Mouse (Mus musculus) testis, postnatal 14 days (tissue): Measurements from ENCODE around the gene Rfx2.

ENCODE experiments used
- DNase-seq: peaks from one replicate; pipeline ENCODE4 v3.0.0; 2021; ENCODE audit warnings: low spot score

Gene Rfx2

DNA sequence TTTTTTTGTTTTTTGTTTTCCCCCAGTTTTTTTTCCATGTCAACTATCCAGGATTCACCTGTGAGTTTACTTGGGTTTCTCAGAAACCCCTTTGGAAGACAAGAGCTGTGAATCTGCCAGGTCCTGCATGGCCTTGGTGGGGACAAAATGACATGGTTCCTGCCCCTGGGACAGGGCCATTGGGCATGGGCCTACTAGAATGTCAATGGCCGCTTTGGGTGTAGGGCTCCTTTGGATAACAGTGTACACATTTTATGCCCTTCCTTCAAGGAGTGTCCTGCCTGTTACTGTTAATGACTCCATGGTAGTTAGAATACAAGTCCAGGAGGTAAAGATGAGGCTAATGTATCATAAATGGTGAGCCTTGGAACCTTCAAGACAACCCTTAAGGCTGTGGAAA lies 2.1 kb upstream of the Rfx2 start:
- no peak for DNase-seq

DNA sequence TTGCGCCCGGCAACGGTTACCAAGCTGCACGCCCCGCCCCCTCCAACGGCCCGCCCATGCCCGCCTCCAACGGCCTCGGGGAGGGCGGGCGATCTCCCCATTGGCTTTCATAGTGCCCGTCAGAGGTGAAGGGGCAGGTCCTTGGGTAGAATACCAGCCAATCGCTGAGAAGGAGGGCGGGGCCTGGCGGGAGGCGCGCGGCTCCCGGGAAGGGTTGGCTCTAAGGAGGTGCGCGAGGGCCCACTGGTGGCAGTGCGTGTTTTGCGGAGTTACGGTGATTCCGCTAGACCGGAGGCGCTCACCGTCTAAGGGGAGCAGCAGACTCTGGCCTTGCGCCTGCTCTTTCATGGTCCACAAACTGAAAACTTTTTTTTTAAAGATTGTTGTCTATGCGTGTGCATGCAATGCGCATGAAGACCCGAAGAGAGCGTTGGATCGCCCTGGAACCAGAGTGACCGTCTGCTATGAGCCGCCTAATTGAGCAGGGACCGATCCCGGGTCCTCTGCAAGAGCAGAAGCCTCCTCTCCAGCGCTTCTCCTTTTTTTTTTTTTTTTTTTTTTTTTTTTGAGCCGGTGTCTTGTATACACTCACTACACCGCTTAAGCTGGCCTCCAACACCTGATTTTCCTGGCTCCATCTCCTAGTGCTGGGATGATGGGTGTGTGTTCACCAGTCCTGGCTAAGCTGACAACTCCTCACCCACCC lies 451 bp upstream of the Rfx2 start:
- DNase-seq = peak; percentile 99

DNA sequence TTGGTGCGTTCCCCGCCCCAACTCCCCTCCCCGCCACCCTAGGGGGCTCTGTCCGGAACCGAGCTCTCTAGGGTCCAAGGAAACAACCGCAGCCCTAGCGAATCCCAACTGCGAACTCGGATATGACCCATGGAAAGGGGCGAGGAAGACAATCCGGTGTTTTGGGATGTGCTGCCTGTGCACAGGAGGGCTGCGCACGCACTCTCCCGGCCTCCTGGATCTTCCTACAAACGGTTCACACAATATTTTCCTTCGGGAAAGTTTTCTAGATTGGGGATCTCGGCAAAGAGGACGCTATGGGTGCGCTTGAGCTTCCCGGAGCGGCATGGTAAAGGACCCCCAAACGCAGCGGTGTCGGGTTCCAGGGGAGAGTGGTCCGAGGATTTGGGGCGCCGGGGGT lies 1.0 kb downstream of the Rfx2 start:
- peak; percentile 42 for DNase-seq

DNA sequence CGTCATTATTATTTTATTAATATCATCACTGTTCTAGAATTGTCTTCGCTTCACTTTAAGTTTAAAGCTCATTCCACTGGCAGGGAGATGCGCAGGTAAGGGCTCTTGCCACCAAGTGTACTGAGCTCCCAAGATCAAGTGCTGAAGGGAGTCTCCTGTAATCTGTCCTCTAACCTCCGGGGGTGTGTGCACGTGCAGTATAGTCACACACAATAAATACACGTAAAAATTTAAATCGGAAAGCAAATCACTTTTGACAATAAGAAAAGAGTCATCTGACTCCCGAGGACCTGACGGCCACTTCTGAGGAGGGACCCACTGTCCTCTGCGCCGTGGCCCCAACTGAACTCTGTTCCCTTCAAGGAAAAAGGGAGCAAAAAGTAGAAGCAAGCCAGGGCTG lies 1.6 kb downstream of the Rfx2 start:
- DNase-seq = no peak

DNA sequence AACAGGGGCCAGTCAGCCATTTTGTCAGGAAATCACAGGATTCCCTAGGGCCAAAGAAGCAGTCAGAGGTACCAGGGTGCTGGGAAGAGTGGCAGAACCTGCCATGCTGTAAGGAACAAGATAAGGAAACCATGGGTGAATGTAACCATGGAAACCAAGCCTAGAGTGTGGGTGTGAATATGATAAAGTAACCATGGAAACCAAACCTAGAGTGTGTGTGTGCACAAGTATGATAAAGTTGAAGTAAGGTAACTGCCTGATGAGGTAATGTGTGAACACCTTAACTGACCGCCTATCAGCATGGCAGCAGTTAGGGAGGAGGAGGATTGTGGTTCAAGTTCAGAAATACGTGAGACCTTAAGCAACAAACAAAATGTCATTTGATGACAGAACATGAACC lies 4.1 kb downstream of the Rfx2 start:
- DNase-seq = no peak

DNA sequence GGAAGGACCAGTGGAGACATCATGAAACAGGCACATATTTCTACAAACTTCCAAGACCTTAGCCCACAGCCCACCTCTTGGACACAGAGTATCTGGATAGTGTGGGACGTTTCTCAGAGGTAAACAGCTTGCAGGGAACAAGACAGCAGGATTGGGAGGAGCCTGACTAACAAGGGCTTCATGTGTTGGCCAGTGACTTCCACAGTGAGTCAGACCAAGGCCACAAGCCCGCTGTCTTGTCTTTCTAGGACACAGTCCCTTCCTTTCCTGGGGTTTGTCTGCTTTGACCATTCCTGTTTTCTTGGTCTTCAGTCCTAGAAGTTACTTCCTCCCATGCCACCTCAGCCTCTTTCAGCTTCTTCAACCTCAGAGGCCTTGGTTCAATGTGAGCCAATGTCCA lies 7.5 kb downstream of the Rfx2 start:
- no peak for DNase-seq

DNA sequence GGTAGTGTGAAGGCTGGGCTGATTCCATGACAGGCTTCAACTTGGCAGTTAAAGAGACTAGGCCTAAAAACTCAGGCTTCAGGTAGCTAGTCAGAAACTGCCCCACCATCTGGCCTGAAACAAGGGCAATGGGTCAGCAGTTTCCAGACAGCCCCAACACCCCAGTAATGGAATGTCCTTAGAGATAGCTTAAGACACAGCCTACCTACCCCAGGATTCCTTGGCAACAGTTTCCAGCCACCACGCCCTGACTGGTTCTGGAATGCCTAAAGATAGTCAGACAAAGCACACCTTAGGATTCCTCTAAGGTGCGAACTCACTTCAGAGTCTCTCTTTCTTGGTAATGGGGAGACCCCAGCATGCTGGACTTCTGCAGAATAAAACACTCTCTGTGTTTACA lies 8.4 kb downstream of the Rfx2 start:
- no peak for DNase-seq

DNA sequence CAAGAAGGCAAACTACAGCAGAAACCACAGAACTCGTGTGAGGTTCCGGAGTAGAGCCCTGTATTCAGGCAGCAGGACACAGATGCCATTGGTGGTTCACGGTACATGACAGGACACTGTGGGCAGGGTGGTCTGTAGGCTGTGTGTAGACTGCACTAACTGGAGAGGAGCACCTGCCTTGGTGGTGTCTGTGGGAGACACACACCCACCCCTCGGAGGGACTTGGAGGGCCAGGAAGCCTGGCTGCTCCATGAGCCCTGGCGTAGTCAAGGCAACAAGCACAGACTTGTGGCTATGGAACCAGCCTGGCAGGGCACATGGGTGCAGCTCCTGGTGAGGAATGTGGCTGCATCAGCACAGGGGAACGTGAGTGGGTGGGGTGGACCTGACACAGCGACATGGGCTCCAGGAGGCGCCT lies 11.1 kb downstream of the Rfx2 start:
- DNase-seq = no peak

DNA sequence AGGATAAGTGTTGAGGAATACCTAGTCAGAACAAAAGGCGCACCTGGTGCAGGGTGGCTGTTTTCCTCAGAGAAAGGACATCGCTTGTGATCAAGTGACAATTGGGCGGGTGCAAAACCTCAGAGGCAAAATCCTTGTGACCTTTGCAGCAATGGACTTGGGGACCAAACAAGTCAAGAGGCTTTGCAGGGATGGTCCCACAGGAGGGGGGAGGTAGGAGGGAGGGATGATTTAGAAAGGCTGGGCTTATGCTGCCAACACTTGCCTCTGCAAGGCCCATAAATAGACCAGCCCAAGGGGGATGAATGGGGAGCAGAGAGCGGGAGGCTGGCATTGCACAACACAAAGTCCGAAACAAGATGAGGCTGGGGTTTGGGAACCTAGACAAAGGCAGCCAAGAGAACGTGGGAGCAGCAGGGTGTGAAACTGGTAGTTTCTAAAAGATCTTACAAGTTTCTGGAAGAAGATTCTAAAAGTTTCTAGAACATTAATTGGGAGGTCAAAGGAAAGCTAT lies 11.7 kb downstream of the Rfx2 start:
- DNase-seq = no peak

DNA sequence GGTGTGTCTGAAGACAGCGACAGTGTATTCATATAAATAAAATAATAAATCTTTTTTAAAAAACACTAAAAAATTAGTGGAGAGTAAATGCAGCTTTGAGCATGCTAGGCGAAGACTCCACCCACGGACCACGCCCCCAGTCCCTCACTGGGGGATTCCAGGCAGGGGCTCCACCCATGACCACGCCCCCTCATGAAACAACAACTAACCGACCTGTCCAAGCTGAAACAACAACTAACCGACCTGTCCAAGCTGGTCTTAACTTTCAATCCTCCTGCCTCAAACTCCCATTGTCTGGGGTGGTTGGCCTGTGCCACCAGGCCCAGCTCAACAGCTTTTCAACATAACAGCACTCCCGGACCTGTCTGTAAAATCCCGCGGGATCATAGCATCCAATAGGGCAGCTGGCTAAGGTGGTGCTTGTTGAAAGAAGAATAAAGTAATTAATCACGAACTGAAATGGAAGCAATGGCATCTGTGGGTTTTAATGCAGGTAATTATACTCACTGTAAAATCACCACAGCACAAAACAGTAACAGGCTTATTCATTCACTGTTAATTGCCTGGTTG lies 12.7 kb downstream of the Rfx2 start:
- DNase-seq = peak; percentile 59

DNA sequence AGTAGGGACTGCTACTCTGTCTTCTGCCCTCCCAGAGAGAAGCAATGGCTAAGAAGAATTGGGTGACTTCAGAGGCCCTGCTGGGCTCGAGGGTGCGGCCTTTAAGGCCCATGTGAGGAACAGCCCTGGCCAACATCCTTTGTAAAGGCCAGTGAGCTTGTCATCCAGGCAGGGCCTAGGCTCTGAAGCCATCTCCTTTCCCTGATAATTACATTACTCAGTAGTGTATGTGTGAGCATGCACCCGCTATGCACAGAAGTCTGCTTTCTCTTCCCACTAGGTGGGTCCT lies 15.8 kb downstream of the Rfx2 start:
- DNase-seq = no peak

DNA sequence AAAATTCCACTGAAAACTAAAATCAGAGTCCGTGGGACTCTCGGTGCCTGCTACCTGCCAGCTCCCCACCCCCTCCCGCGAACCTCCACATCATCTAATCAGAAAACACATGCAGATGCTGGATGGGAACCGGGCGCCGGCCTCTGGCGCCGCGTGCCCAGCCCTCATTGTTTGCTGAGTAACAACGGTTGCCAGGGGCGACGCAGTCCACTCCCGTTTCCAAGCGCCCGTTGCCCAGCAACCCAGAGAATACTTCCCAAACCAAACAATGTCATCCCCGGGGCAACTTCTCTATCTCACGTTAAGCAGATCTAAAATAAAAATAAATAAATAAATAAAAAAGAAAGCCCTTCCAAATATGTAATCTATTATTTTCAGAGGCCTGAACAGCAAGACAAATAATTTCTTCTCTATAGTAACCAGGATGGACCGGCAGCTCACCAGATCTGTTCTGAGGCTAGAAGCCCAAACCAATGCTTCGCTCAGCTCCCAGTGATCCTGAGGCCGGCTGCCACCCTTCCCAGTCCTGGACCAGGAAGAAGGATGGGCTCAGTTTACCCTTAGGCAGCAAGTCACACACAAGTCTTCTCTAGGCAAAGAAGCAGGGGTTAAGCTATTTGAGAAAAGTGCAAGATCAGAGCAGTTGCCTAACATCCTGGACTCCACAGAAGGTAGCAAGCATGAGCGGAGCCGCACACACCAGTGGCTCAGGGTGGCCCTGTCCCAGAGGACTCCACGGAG lies 16.3 kb downstream of the Rfx2 start:
- DNase-seq = peak; percentile 70

DNA sequence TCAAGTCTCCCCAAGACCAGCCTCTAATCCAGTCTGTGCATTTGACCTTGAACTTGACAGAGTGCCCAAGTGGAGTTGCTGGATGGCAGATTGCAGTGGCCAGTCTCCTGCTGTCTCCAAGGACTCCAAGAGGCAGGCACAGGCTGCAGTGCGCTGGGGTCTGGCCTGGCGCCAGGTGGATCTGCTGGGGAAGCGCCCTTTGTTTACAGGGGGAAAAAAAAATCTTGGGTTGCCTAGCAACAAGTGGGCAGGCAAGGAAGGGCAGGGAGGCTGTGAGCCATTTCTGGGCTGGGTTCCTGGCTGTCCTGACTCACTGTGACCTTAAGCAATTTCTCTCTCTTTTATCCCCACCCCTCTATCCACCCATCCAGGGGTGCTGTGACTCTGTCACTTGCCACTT lies 20.6 kb downstream of the Rfx2 start:
- DNase-seq = peak; percentile 79

DNA sequence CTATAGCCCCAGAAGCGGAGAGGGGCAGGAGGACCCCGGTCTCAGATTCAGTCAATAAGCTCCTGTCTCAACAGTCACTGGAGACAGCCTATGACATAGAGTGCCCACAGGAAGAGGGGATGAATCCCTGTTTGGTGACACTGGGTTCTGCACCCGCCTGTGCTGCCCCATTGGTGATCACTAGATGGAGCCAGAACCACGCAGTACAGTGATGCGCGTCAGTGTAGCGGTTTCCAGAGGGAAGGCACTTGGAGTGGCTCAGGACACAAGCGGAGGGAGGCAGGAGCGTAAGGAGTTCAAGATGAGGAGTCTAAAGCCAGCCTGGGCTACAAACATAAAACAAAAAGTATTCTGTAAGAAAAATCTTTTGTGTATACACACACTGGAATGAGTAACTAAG lies 22.3 kb downstream of the Rfx2 start:
- no peak for DNase-seq

DNA sequence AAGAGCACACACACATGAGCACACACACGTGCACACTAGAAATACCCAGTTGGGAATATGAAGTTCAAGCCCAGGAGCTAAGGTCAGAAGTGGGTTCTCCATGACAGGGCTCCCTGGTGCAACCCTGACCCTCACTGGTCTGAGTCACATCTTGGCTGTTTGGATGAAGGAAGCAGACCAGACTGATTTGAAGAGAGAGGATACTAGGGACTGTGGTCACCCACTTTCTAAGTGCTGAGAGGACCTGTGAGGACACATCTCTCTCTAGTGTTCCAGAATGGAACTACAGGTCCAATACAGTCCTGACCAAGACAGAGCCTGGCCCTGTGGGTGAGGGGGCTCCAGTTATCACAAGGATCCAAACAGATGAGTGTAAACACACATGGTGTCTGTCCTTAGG lies 25.0 kb downstream of the Rfx2 start:
- DNase-seq = no peak

DNA sequence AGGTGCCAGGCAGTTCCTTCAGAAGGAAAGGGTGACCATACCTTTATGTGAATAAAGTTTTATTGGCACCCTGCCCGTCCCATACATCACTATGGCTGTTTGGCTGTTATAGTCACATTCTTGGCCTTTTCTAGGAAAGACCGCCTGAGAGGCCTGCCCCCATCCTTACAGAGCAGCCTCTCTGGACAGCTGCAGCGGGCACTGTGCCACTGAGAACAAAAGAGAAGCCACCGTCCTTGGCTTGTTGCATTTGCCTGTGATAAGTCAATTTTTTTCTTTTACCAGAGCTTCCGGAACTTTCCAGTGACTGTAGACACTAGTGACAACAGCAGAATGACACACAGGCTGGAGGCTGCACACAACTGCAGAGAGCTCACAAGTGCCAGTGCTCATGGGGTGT lies 25.9 kb downstream of the Rfx2 start:
- DNase-seq = peak; percentile 75

DNA sequence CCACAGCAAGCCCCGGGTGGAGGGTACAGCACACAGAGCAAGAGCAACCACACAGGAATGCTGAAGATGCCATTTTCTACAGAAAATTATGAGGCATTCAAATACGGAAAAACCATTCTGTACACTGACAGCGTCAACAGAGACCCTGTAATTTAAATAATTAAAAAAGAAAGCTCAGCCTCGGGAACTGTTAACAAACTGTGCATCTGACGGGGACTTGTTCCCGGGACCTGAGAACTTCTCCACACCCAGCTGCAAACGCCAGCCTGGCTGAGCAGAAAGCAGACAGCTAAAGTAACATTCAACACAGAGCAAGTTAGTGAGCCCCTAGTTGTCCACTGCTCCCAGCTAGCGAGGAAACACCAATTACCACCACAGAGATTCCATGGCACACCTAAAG lies 28.7 kb downstream of the Rfx2 start:
- DNase-seq = no peak

DNA sequence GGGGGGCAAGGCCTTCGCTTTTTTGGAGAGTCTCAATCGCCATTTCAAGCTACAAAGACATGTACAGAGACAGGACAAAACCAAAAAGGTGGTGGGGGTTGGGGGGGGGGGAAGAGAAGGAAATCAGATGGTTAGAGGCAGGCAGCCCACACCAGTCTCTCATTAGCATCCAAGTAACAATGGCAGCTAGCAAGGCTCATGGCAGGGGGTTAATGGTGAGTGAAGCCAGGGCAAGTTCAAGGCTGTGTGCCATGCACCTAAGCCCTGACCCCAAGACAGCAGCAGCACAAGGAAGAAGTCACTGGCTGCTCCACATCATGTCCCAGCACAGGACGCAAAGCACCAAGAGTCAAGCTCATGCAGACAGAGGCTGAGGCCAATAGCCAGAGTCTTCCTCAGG lies 31.5 kb downstream of the Rfx2 start:
- DNase-seq = no peak

DNA sequence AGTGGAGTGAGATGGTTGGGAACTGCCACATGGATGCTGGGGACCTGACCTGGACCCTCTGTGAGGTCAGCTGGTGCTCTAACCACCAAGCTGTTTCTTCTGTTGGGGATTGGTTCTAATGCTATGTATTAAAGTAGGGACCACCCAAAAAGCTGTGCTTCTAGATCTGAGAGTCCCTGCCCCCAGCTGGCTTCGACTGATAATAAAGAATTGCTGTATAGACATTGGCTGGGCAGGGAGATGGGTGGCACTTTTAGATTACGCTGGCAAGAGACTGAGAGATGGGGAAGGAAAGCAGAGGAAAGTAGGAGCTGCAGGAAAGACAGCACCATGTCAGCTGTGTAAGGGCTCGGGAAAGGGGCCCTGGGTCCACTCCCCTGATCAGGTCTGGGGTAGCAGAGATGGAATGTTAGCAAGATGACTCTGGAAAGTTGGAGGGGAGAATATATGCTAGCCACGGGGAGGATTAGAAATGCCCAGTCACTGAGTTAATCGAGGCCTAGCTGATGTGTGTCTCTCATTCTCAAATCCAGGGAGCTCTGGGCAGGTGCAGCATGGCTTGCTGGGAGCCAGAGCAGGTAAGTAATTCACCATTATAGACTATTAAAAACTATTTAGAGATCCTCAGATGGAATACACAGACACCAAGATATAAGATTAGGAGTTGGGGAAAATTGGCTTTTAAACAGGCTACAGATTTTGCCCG lies 37.0 kb downstream of the Rfx2 start:
- DNase-seq = no peak

DNA sequence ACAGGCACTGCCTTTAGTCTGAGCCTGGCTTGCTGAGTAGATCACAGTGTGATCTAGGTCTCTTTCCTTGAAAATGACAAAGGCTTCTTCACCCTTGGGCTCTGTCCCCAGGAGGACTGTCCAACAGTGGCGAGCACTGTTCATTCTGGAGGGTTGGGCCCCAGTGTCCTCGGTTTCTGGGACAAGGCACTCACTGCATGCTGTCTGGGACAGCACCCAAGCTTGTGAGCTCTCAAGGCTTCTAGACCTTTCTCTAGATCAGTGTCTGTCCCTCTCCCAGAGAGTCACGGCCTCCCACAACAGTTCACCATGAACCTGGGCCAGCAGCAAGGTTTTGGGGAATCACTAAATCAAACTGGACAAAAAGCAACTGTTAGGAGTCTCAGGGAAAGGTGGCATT lies 38.2 kb downstream of the Rfx2 start:
- no peak for DNase-seq

DNA sequence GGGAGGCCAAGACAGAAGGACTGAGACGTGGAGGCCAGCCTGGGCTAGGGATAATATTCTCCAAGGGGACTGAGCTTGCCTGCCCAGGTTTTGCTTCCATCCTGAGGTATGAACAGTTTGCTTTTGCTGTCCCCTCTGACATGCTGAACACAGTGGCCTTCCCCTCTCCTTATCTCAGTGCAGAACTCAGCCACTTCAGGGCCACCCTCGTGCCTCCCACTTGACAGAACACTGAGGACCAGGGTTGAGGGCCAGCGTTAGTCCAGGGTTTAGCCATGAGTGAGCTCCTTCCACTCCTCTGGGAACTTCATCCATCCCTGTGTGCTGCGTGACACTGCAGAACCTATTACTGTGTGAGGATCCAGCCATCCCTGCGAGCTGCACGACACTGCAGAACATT lies 41.5 kb downstream of the Rfx2 start:
- no peak for DNase-seq

DNA sequence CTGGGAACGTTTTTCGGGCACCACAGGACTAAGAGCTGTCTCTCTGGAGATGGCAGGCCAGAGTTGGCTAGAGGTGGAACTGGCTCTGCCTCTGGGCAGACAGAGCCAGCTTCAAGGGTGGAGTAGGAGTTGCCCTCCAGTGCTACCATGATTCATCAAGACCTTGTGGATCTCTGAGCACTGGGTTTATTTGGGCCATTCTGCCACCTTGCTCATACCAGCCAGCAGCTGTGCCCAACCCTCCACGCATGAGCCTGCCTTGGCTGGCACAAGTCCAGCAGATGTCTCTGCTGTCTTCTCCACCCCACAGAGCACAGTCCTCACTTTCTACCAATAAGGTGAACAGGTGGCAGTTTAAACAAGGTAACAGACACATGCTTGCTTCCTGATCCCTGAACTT lies 41.9 kb downstream of the Rfx2 start:
- no peak for DNase-seq
